Mouse (Mus musculus): ENCODE results near the gene Inpp5f. TPM values are rescaled to one million over a fixed set of nuclear protein-coding genes. Genes with fewer than 3 reads are reported as not detected.
"Not testable (repeated sequence)": the region's sequence is repeated elsewhere in the genome, so short reads cannot be mapped to it uniquely, and the experiment has no call there.

The Inpp5f gene
- 1 to 10 TPM; 5.1 to 5.8 TPM for total RNA-seq (2021)

DNA sequence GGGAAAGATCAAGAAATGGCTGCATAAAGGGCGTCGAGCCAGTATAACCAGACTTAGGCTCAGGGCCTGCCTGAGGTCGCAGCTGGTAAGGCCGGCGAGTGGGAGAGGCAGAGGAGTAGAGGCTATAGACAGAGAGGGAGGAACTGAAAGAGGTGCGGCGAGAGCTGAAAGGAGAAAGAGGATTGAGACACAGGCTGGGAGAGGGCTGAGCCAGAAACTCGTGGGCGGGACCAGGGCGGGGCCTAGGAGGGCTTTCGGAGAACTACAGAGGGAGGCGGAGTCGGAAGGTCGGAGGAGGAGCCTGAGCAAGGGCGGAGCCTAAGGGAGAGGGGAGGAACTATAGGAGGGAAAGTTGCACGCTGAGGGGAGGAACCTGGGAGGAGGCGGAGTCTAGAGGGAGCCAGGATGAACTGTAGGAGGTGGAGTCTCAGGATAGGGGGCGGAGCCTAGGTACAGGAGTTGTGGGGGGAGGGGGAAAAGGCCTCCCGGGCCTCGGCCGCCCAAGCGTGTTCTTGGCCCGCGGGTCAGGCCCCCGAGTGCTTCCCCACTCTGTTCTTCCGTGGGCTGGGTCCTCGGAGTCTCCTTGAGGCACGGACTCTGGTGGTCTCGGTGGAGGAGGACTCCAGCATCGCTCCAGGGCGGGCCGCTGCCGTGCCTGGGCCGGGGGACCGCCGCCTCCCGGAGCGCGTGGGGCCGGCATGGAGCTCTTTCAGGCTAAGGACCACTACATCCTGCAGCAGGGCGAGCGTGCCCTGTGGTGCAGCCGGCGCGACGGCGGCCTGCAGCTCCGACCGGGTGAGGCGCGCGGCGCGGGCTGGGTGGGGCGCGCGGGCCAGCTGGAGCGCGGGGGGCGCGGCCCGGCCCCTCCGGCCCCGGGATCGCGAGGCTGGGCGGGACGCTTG is at the start of gene Inpp5f:
Gene Inpp5f (plus strand): TSS at position 432 of the 902 bp plus-strand sequence.
- intact Hi-C loops (cut with DNase I), result loop anchor here (5.0 kb wide), 1 partner anchor 89 kb away; the partner anchor contains the start of gene Bag3
- peak; percentile 98 for DNase-seq (ENCODE audit: low spot score)

DNA sequence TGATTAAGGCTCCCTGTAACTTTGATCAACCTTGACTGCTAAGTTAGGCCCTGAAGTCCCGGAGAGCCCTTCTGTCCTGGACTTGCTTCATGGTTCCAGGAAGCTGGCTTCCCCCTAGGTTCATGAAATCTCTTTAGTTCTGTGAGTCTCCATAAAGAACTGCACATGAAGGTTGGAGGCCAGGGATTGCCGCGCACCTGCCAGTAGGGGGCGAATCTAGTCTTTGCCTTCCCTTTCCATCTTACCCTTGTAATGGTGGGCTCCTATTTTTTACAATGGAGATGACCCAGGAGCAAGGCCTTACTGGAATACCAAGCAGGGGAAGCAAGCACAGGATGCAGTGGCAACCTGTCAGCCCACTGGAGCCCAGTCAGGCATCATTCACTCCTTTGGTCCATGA is 47.8 kb upstream of the Inpp5f start:
- no peak for DNase-seq (ENCODE audit: low spot score)
- intact Hi-C loops (cut with DNase I), result loop anchor here (1.0 to 10.0 kb wide), 3 partner anchors 91 to 189 kb away; no protein-coding TSS in a partner anchor

DNA sequence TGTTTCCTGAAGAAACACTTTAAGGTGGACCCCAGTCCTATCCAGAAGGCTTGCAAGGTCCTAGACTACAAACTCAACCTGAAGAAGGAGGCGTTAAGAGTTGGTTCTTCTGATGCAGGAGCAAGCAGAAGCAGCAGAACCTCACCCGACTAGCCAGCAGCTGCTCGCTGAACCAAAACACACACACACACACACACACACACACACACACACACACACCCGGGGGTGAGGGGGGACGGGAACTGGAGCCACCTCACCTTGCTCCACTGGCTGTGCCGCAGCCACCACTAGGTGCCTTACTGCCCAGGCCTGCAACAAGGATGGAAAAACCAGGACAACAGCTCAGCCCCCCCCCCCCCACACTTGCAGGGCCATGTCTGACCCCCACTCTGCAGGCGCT is 44.8 kb upstream of the Inpp5f start:
- intact Hi-C loops (cut with DNase I), result loop anchor here (10.0 kb wide), 1 partner anchor 192 kb away; no protein-coding TSS in a partner anchor
- no peak for DNase-seq (ENCODE audit: low spot score)

DNA sequence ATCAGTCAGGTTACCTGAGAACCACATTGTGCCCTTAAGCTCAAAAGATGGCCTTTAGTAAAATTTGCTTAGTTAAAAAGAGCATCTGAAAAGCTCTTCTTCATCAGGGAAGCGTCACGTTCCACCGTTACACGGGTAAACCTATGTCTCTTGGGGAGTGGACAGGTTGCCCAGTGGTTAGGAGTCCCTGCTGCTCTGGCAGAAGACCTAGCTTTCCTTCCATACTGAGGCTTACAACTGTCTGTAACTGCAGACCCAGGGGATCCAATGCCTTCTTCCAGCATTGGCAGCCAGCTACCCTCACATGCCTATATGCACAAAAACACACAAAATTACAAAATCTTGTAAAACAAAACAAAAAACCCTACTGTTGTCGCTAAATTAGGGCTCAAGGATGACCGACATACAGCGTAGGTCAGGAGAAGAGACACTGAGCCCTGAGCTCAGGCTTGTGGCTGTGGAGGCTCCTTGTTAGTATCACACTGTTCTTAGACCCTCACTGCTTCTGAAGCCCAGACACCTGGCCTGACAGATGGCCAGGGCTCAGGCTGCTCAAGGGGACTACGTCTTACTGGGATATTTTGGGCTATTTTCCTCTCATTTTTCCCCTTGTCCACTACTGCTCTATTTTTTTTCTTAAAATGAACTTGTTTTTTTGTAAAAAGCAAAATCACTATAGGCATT is 43.4 kb upstream of the Inpp5f start:
- no peak for DNase-seq (ENCODE audit: low spot score)
- intact Hi-C loops (cut with DNase I), result loop anchor here (10.0 kb wide), 1 partner anchor 193 kb away; no protein-coding TSS in a partner anchor

DNA sequence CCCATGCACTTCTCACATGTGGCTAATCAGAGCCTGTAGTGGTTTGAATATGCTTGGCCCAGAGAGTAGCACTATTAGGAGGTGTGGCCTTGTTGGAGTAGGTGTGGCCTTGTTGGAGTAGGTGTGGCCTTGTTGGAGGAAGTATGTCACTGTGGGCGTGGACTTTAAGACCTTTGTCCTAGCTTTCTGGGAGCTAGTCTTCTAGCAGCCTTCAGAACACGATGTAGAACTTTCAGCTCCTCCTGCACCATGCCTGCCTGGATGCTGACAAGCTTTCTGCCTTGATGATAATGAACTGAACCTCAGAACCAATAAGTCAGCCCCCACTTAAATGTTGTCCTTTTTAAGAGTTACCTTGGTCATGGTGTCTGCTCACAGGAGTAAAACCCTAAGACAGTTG is 41.7 kb upstream of the Inpp5f start:
- intact Hi-C loops (cut with DNase I), result loop anchor here (10.0 kb wide), 1 partner anchor 195 kb away; no protein-coding TSS in a partner anchor
- DNase-seq (ENCODE audit: low spot score), result not testable (repeated sequence)

DNA sequence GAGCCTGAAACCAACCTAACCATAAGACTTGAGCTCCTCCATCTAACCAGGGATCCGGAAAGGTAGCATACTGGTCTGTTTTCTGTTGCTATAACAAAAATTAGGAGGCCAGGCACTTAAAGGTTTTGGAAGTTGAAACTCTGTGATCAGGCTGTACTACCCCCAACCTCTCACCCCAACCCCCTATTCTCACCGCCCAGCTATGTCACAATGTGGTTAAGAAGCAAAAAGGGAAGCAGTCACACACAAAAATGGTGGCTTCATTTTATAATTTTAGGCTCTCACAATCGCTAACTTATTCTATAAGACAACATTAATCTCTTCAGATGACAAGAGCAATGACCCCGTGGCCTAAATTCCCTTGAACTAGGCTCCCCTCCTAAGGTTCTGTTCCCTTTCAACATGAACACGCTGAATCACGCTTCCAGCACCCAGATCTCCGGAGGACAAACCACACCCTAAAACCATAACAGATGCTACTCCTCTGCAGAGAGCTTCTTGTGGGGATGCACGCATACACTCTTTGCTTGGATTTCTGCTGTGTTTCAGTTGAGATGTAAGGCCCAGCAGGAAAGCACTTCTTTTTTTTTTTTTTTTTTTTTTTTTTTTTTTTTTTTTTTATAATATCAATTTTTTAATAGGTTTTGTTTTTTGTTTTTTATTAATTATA is 41.0 kb upstream of the Inpp5f start:
- intact Hi-C loops (cut with DNase I), result loop anchor here (10.0 kb wide), 1 partner anchor 195 kb away; no protein-coding TSS in a partner anchor
- no peak for DNase-seq (ENCODE audit: low spot score)

DNA sequence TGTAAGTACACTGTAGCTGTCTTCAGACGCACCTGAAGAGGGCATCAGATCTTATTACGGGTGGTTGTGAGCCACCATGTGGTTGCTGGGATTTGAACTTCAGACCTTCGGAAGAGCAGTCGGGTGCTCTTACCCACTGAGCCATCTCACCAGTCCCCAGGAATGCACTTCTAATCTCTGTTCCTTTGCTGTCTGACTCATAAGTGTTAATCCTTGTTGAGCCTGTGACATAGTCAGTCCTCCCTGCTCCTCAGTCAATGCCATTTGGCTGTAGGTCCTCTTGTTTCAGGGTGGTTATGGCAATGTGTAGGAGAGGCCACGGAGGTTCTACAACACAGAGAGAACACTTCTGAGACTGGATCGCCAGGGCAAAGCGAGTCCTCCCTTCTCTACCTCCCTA is 40.5 kb upstream of the Inpp5f start:
- intact Hi-C loops (cut with DNase I); DNase-seq (ENCODE audit: low spot score): not testable (repeated sequence)

DNA sequence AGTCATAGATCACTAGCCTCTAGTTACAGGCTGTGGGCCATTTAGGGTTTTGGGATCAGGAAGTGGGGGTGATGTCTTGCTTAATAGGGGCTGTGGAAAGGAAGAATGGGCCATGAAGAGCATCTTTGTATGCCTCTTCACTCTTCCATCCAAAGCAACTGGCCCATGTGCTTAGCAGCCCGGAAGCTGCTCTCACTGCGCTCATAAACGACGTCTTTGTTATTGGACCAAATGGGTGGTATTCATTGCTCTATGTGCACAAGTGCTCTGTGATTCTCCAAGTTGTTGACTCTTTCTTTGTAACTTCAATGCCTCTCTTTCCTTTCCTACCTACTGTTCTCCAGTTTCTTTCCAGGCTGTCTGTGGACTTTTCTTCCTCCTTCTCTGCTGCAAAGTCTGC is 39.1 kb upstream of the Inpp5f start:
- DNase-seq (ENCODE audit: low spot score), result no peak
- intact Hi-C loops (cut with DNase I), result no loop called here

DNA sequence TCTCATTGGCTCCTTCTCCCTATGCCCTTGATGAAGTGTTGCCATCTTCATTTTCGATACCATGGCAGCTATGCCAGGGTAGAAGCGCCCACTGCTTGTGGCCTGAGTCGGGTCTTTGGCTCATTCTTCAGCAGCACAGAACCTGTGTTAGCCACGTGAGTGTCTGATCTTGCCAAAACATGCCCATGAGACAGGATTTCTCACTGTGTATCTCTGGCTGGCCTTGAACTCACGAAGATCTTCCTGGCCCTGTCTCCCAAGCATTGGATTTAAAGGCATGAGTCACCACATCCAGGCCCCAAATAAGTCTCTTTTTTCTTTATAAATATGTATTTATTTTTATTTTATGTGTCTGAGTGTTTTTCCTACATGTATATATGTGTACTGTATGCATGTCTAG is 35.9 kb upstream of the Inpp5f start:
- no peak for DNase-seq (ENCODE audit: low spot score)
- intact Hi-C loops (cut with DNase I), result no loop called here

DNA sequence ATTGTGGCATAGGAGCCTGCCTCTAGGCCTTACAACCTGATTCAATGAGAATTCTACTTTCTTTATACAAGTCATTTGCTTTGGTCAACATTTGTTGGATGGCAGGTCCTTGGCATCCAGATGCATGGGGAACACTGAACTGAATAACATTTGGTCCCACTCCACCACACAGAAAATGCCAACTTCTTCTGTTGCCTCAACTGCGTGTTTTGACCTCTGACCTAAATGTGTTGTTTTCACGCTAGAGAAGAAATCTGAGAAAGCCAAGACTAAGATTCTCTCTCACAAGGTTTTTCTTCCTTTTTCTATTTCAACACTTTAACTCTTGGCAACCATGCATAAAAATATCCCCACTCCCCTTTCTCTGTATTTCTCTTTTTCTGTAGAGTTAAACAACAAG is 35.3 kb upstream of the Inpp5f start:
- intact Hi-C loops (cut with DNase I), result no loop called here
- DNase-seq (ENCODE audit: low spot score), result no peak

DNA sequence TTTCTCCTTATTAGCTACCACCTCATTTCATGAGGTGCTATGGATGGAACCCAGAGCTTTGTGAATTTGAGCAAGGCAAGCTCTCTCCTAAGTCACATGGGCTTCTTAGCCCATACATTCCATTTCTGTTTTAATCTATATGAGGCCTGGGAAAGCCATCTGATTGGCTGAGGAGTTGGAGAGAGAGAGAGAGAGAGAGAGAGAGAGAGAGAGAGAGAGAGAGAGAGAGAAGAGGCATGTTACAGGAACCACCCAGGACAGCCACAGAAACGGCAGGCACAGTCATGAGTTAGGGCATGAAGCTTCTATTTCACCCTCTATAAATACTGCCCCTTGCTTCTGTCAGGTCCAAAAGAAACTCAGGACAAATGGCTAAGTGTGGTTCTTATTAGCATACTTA is 33.5 kb upstream of the Inpp5f start:
- DNase-seq (ENCODE audit: low spot score), result no peak
- intact Hi-C loops (cut with DNase I), result no loop called here

DNA sequence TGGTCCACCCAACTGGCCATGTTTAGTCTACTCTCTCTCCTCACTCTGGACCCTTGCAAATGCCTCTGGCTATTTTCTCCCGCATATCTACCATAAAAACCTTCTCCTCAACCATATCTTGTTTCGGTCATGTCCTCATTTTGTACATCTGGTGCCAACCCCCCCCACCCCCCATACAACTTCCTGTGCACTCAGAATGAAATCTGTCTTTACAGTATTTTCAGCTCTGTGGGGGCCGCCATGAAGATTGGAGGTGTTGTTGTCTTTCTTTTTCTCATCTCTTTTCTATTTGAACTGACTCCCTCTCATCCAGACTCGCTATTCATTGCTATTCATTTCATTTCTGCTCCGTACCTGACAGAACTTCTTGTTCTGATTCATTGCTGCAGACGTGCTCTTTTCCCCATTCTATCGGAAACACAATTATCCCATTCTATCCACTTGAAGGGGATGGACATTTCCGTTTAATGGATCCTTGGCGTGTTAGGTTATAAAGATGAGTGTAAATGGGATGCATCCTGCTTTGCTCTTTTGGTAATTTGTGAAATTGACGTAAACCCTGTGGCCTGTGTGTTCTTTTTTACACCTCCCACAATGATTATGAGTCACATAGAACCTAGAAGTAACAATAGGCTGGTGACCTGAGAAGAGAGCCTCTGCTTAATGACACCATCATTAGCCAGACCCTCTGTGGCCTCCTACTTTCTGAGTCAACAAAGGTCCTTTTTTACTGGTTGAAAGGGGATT is 32.8 kb upstream of the Inpp5f start:
- intact Hi-C loops (cut with DNase I), result no loop called here

DNA sequence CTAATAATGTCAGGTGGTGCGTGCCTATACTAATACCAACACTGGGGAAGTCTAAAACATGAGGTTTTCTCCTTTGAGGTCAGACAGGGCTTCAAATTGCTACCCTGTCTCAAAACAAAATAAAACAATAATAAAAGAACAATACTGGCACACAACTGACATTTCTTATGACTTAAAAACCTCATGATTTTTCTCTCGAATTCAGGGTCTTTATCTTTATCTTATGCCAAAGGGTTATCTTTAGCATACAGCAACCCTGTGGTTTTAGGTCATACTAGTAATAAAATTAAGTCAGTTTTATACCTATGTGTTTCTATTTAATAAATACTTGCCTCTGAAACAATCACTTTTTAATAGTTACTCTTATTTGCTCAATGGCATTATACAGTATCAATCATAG is 31.7 kb upstream of the Inpp5f start:
- intact Hi-C loops (cut with DNase I), result no loop called here
- DNase-seq (ENCODE audit: low spot score), result no peak

More for the DNA sequence above, 32.8 kb upstream of the Inpp5f start:
- DNase-seq (ENCODE audit: low spot score), result no peak

DNA sequence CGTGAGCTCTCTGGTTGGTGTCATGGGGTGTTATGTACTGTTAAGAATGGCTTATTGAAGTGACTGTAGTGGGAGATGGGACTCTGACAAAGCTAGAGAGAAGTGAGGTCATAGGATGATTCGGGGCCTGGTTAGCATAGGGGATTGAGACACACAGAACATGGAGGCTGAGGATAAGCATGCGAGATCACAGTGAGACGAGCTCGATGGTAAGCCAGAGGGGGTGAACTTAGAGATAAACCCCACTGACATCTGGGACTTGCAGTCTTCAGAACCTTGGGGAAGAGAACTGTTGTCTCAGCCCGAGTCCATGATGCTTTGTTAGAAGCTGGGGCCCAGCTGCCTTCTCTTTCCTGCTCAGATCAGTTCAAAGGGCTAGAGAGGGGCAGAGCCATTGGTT is 30.8 kb upstream of the Inpp5f start:
- no peak for DNase-seq (ENCODE audit: low spot score)
- intact Hi-C loops (cut with DNase I), result no loop called here

DNA sequence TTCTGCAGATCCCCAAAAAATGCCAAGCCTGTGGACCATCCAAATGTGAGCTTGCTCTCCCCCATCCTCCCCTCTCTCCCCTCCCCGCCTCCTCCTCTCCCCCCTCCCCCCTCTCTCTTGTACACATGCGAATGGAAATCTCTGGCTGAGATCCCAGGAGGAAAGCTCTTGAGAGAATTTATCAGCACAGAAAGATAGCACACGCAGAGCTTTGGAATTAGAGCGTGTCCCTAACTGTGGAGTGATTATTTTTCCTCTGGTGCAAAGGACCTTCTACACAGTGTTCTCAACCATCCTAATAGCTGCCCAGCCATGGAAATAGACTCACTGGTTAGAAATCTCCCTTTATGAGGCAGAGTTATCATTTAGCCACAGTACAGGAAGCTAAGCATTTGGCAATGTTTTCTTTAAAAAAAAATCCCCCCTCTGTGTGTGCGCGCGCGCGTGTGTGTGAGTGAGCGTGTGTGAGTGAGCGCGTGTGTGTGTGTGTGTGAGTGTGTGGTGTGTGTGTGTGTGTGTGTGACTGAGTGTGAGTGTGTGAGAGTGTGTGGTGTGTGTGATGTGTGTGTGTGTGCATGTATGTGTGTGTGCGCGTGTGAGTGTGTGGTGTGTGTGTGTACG is 29.2 kb upstream of the Inpp5f start:
- DNase-seq (ENCODE audit: low spot score), result no peak
- intact Hi-C loops (cut with DNase I), result no loop called here

DNA sequence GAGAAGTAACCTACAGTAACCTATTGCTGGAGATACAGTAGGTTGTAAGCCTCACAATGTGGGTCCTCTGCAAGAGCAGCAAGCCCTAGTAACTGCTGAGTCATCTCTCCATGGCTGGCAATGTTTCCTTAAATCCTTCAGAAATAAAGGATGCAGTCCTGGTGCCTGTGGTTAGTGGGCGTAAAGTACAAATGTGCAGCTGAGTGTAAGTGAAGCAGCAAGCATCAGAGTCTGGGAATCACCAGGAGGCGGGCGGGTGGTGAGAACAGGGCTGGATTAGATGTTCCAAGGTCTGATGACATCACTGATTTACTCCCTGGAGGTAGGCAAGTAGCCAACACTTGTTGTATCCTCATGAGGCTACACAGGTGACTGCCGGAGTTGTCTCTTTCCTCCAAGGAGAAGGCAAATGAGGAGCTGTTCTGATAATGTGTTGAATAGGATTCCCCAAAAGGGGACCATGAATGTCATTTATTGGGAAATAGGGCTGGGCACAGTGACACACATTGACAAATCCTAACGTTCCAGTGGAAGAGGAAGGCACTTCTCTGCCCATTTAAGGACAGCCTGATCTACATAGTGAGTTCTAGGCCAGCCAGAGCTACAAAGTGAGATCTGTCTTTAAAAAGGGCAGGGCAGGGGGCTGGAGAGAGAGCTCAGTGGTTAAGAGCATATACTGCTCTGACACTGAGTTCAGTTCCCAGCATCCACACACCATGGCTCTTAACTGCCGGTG is 27.7 kb upstream of the Inpp5f start:
- no peak for DNase-seq (ENCODE audit: low spot score)
- intact Hi-C loops (cut with DNase I), result no loop called here

DNA sequence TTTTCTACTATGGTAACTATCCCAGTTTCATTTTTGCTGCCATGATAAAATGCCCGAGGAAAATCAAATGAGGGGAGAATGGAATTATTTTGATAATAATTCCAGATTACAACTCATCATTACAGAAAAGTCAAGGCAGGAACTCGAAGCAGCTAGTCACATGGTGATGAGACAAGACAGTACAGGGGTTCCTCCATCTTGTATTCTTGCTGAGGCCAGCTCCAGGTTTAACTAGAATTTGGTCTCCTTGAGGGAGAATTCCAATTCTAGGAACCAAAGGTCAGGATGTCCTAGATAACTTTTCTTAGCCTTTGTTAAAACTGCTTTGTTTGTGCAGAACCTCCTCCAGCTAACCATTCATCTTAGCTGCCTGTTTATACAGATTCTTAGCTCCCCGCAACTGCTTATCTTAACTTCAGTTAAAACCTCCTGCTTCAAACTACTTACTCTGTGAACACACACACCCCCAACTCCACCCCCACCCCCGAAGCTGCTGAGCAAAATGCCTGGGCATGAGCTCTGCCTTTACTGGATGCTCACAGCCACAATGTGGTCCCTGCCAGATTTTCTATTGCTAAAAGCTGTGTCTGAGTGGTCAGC is 23.7 kb upstream of the Inpp5f start:
- intact Hi-C loops (cut with DNase I), result no loop called here
- DNase-seq (ENCODE audit: low spot score), result no peak

All from heart, postnatal 25 days (tissue).